Mouse (Mus musculus): ENCODE results near the gene Gpbp1. TPM values are rescaled to one million over a fixed set of nuclear protein-coding genes. Genes with fewer than 3 reads are reported as not detected.

Gene Gpbp1
- polyA plus RNA-seq (2016; fragmentation: Nextera tagmentation; extraction: Ambion mirVana): 110 and 113 TPM in 2 replicates

- no peaks in the 10 kb centered on the region for H3K9me3 ChIP-seq
- H3K27ac ChIP-seq: peak within 1 kb of the TSS; percentile 98
- H3K4me2 ChIP-seq (replicated peaks): peak within 1 kb of the TSS; percentile 74
- H3K9ac ChIP-seq: peak within 1 kb of the TSS; percentile 90
- no peaks in the 10 kb centered on the region for H3K36me3 ChIP-seq
- H3K4me3 ChIP-seq: peak within 1 kb of the TSS; percentile 93
- H3K4me1 ChIP-seq: peaks cover 10% of the 10 kb centered on the region
- under 1% methylated on average over 92 of the region's 109 CpGs for WGBS
- ATAC-seq (ENCODE audit: insufficient number of reproducible peaks, insufficient read depth, low FRiP score, low TSS enrichment): peak; percentile 94
- H3K27me3 ChIP-seq: peaks cover 10% of the 10 kb centered on the region
These were observed at the start of gene Gpbp1 for GRCm38 (mm10) chr13:111489802-111490723. Gene Gpbp1, minus strand, starts transcription at chr13:111490111.

- no peak overlapping the region for H3K9ac ChIP-seq
- no peaks in the 10 kb centered on the region for H3K36me3 ChIP-seq
- 81% methylated on average over 9 of the region's 9 CpGs for WGBS
- no peaks in the 10 kb centered on the region for H3K9me3 ChIP-seq
- H3K4me1 ChIP-seq: no peaks in the 10 kb centered on the region
- no peak overlapping the region for H3K4me3 ChIP-seq
- no peak for ATAC-seq (ENCODE audit: insufficient number of reproducible peaks, insufficient read depth, low FRiP score, low TSS enrichment)
- H3K27me3 ChIP-seq: no peaks in the 10 kb centered on the region
- H3K4me2 ChIP-seq (replicated peaks): no peak overlapping the region
- no peak overlapping the region for H3K27ac ChIP-seq
These were observed 47.8 kb upstream of the Gpbp1 start for GRCm38 (mm10) chr13:111537718-111538117.

- no peaks in the 10 kb centered on the region for H3K27me3 ChIP-seq
- no peaks in the 10 kb centered on the region for H3K36me3 ChIP-seq
- H3K4me3 ChIP-seq: no peak overlapping the region
- H3K4me2 ChIP-seq (replicated peaks): no peak overlapping the region
- H3K27ac ChIP-seq: no peak overlapping the region
- 86% methylated on average over 6 of the region's 6 CpGs for WGBS
- no peak overlapping the region for H3K9ac ChIP-seq
- no peaks in the 10 kb centered on the region for H3K9me3 ChIP-seq
- ATAC-seq (ENCODE audit: insufficient number of reproducible peaks, insufficient read depth, low FRiP score, low TSS enrichment): no peak
- H3K4me1 ChIP-seq: no peaks in the 10 kb centered on the region
These were observed 46.4 kb upstream of the Gpbp1 start for GRCm38 (mm10) chr13:111536207-111536887.

- no peaks in the 10 kb centered on the region for H3K4me1 ChIP-seq
- ATAC-seq (ENCODE audit: insufficient number of reproducible peaks, insufficient read depth, low FRiP score, low TSS enrichment): no peak
- H3K4me3 ChIP-seq: no peak overlapping the region
- H3K4me2 ChIP-seq (replicated peaks): no peak overlapping the region
- no peak overlapping the region for H3K9ac ChIP-seq
- H3K27ac ChIP-seq: no peak overlapping the region
- H3K36me3 ChIP-seq: no peaks in the 10 kb centered on the region
- 62% methylated on average over 6 of the region's 6 CpGs for WGBS
- H3K27me3 ChIP-seq: no peaks in the 10 kb centered on the region
- no peaks in the 10 kb centered on the region for H3K9me3 ChIP-seq
These were observed 44.2 kb upstream of the Gpbp1 start for GRCm38 (mm10) chr13:111534131-111534530.

GRCm38 (mm10) chr13:111532178-111532948 lies 42.5 kb upstream of the Gpbp1 start:
- Histone ChIP-seq H3K9me3 (no peaks in the 10 kb centered on the region), H3K4me2 (replicated peaks) (no peak overlapping the region), H3K27me3 (no peaks in the 10 kb centered on the region), H3K4me1 (no peaks in the 10 kb centered on the region), H3K27ac (no peak overlapping the region), H3K36me3 (no peaks in the 10 kb centered on the region), H3K9ac (no peak overlapping the region), H3K4me3 (no peak overlapping the region)
- 86% methylated on average over 16 of the region's 16 CpGs for WGBS
- ATAC-seq (ENCODE audit: insufficient number of reproducible peaks, insufficient read depth, low FRiP score, low TSS enrichment): no peak

GRCm38 (mm10) chr13:111531701-111532100 lies 41.8 kb upstream of the Gpbp1 start:
- Histone ChIP-seq H3K27me3 (no peaks in the 10 kb centered on the region), H3K9ac (no peak overlapping the region), H3K27ac (no peak overlapping the region), H3K36me3 (no peaks in the 10 kb centered on the region), H3K9me3 (no peaks in the 10 kb centered on the region), H3K4me3 (no peak overlapping the region), H3K4me1 (no peaks in the 10 kb centered on the region), H3K4me2 (replicated peaks) (no peak overlapping the region)
- no peak for ATAC-seq (ENCODE audit: insufficient number of reproducible peaks, insufficient read depth, low FRiP score, low TSS enrichment)
- 85% methylated on average over 1 of the region's 1 CpGs for WGBS

GRCm38 (mm10) chr13:111524277-111524676 lies 34.4 kb upstream of the Gpbp1 start:
- Histone ChIP-seq H3K27ac (no peak overlapping the region), H3K4me2 (replicated peaks) (no peak overlapping the region), H3K27me3 (no peaks in the 10 kb centered on the region), H3K4me3 (no peak overlapping the region), H3K9me3 (no peaks in the 10 kb centered on the region), H3K9ac (no peak overlapping the region), H3K4me1 (no peaks in the 10 kb centered on the region), H3K36me3 (no peaks in the 10 kb centered on the region)
- ATAC-seq (ENCODE audit: insufficient number of reproducible peaks, insufficient read depth, low FRiP score, low TSS enrichment): no peak
- 93% methylated on average over 2 of the region's 2 CpGs for WGBS

GRCm38 (mm10) chr13:111522336-111522735 lies 32.4 kb upstream of the Gpbp1 start:
- Histone ChIP-seq H3K27ac (no peak overlapping the region), H3K27me3 (no peaks in the 10 kb centered on the region), H3K9ac (no peak overlapping the region), H3K4me1 (no peaks in the 10 kb centered on the region), H3K9me3 (no peaks in the 10 kb centered on the region), H3K4me2 (replicated peaks) (no peak overlapping the region), H3K36me3 (no peaks in the 10 kb centered on the region), H3K4me3 (no peak overlapping the region)
- WGBS: 62% methylated on average over 9 of the region's 9 CpGs
- no peak for ATAC-seq (ENCODE audit: insufficient number of reproducible peaks, insufficient read depth, low FRiP score, low TSS enrichment)

- H3K4me1 ChIP-seq: no peaks in the 10 kb centered on the region
- no peak for ATAC-seq (ENCODE audit: insufficient number of reproducible peaks, insufficient read depth, low FRiP score, low TSS enrichment)
- no peak overlapping the region for H3K9ac ChIP-seq
- H3K36me3 ChIP-seq: no peaks in the 10 kb centered on the region
- no peaks in the 10 kb centered on the region for H3K27me3 ChIP-seq
- WGBS: 69% methylated on average over 4 of the region's 4 CpGs
- H3K9me3 ChIP-seq: no peaks in the 10 kb centered on the region
- no peak overlapping the region for H3K4me3 ChIP-seq
- H3K27ac ChIP-seq: no peak overlapping the region
- H3K4me2 ChIP-seq (replicated peaks): no peak overlapping the region
These were observed 30.5 kb upstream of the Gpbp1 start for GRCm38 (mm10) chr13:111520456-111520855.

- no peak for ATAC-seq (ENCODE audit: insufficient number of reproducible peaks, insufficient read depth, low FRiP score, low TSS enrichment)
- H3K4me2 ChIP-seq (replicated peaks): no peak overlapping the region
- H3K9me3 ChIP-seq: no peaks in the 10 kb centered on the region
- no peak overlapping the region for H3K9ac ChIP-seq
- 63% methylated on average over 5 of the region's 5 CpGs for WGBS
- H3K27ac ChIP-seq: no peak overlapping the region
- no peaks in the 10 kb centered on the region for H3K27me3 ChIP-seq
- no peaks in the 10 kb centered on the region for H3K36me3 ChIP-seq
- no peaks in the 10 kb centered on the region for H3K4me1 ChIP-seq
- H3K4me3 ChIP-seq: no peak overlapping the region
These were observed 28.4 kb upstream of the Gpbp1 start for GRCm38 (mm10) chr13:111518332-111518731.

GRCm38 (mm10) chr13:111516385-111517150 lies 26.7 kb upstream of the Gpbp1 start:
- no peak overlapping the region for H3K9ac ChIP-seq
- H3K4me3 ChIP-seq: no peak overlapping the region
- no peaks in the 10 kb centered on the region for H3K9me3 ChIP-seq
- no peaks in the 10 kb centered on the region for H3K4me1 ChIP-seq
- H3K27ac ChIP-seq: no peak overlapping the region
- 83% methylated on average over 7 of the region's 7 CpGs for WGBS
- no peaks in the 10 kb centered on the region for H3K27me3 ChIP-seq
- no peak overlapping the region for H3K4me2 ChIP-seq (replicated peaks)
- ATAC-seq (ENCODE audit: insufficient number of reproducible peaks, insufficient read depth, low FRiP score, low TSS enrichment): no peak
- no peaks in the 10 kb centered on the region for H3K36me3 ChIP-seq
